Mouse (Mus musculus): ENCODE results near the gene Iffo2. TPM values are rescaled to one million over a fixed set of nuclear protein-coding genes. Genes with fewer than 3 reads are reported as not detected.

The Iffo2 gene
- total and polyA plus RNA-seq, 3 experiments = 1.3 to 2.7 TPM; not detected in 1

- no peaks in the 10 kb centered on the region for H3K9me3 ChIP-seq (replicated peaks; ENCODE audit: insufficient read depth, low read length)
- no peaks in the 10 kb centered on the region for H3K79me2 ChIP-seq (ENCODE audit: control insufficient read depth, insufficient read depth, low read length, poor library complexity)
- no peak overlapping the region for H3K27ac ChIP-seq (ENCODE audit: control insufficient read depth, low read depth, low read length)
- peaks cover 0 to 16% of the 10 kb centered on the region in 2 experiments; a peak in 2 of 4 replicates for H3K36me3 ChIP-seq (ENCODE audit: control insufficient read depth in 1 of 2, insufficient read depth in 2 of 2, low read length in 2 of 2)
- no peak for DNase-seq (ENCODE audit: low read depth, low spot score)
- H3K4me1 ChIP-seq (ENCODE audit: control insufficient read depth in 1 of 2, insufficient read depth in 2 of 2, low read length in 2 of 2) = no peaks in the 10 kb centered on the region
- no peaks in the 10 kb centered on the region for H3K27me3 ChIP-seq (ENCODE audit: control insufficient read depth in 1 of 2, insufficient read depth in 2 of 2, low read length in 2 of 2)
- H3K4me3 ChIP-seq (ENCODE audit: control insufficient read depth in 1 of 2, insufficient read depth in 1 of 2, low read depth in 2 of 2, low read length in 2 of 2) = no peak overlapping the region
- H3K9ac ChIP-seq (ENCODE audit: control insufficient read depth, low read depth, low read length, poor library complexity, severe bottlenecking) = no peak overlapping the region
- TF ChIP-seq BHLHE40 (IDR thresholded peaks at IDR 0.05; ENCODE audit: borderline replicate concordance, low read depth, low read length) (no peak), NELFE (IDR thresholded peaks at IDR 0.05; ENCODE audit: low read depth, low read length) (no peak), RCOR1 (IDR thresholded peaks at IDR 0.05; ENCODE audit: low read depth, low read length) (no peak)
These were observed 45.9 kb upstream of the Iffo2 start for GRCm38 (mm10) chr4:139484496-139484895.

- no peaks in the 10 kb centered on the region for H3K79me2 ChIP-seq (ENCODE audit: control insufficient read depth, insufficient read depth, low read length, poor library complexity)
- TF ChIP-seq ZC3H11A (IDR thresholded peaks at IDR 0.05; ENCODE audit: low read depth, low read length) = no peak
- TF ChIP-seq ZMIZ1 (IDR thresholded peaks at IDR 0.05; ENCODE audit: low read depth, low read length) = no peak
- TF ChIP-seq MXI1 (IDR thresholded peaks at IDR 0.05; ENCODE audit: low read depth, low read length) = no peak
- TF ChIP-seq UBTF (IDR thresholded peaks at IDR 0.05; ENCODE audit: borderline replicate concordance, insufficient read depth, low read depth, low read length) = no peak
- TF ChIP-seq JUND (IDR thresholded peaks at IDR 0.05; ENCODE audit: low read depth, low read length) = no peak
- no peak for TF ChIP-seq TBP (IDR thresholded peaks at IDR 0.05; ENCODE audit: low read depth, low read length)
- no peak for TF ChIP-seq GABPA (IDR thresholded peaks at IDR 0.05; ENCODE audit: low read depth, low read length)
- no peak for TF ChIP-seq USF1 (IDR thresholded peaks at IDR 0.05; ENCODE audit: low read depth, low read length)
- no peak for TF ChIP-seq KAT2A (conservative IDR thresholded peaks at IDR 0.05; ENCODE audit: low read depth, low read length)
- TF ChIP-seq SMC3 (IDR thresholded peaks at IDR 0.05; ENCODE audit: low read depth, low read length) = no peak
- no peaks in the 10 kb centered on the region for H3K27me3 ChIP-seq (ENCODE audit: control insufficient read depth in 1 of 2, insufficient read depth in 2 of 2, low read length in 2 of 2)
- no peak overlapping the region for H3K27ac ChIP-seq (ENCODE audit: control insufficient read depth, low read depth, low read length)
- H3K9me3 ChIP-seq (replicated peaks; ENCODE audit: insufficient read depth, low read length) = no peaks in the 10 kb centered on the region
- H3K4me1 ChIP-seq (ENCODE audit: control insufficient read depth in 1 of 2, insufficient read depth in 2 of 2, low read length in 2 of 2) = no peaks in the 10 kb centered on the region
- H3K9ac ChIP-seq (ENCODE audit: control insufficient read depth, low read depth, low read length, poor library complexity, severe bottlenecking) = no peak overlapping the region
- no peak overlapping the region for H3K4me3 ChIP-seq (ENCODE audit: control insufficient read depth in 1 of 2, insufficient read depth in 1 of 2, low read depth in 2 of 2, low read length in 2 of 2)
- no peak for DNase-seq (ENCODE audit: low read depth, low spot score)
- peaks cover 0 to 9% of the 10 kb centered on the region in 2 experiments; a peak in 2 of 4 replicates for H3K36me3 ChIP-seq (ENCODE audit: control insufficient read depth in 1 of 2, insufficient read depth in 2 of 2, low read length in 2 of 2)
These were observed 43.3 kb upstream of the Iffo2 start for GRCm38 (mm10) chr4:139487085-139487484.

- DNase-seq (ENCODE audit: low read depth, low spot score) = no peak
- Histone ChIP-seq H3K27ac (ENCODE audit: control insufficient read depth, low read depth, low read length) (no peak overlapping the region), H3K79me2 (ENCODE audit: control insufficient read depth, insufficient read depth, low read length, poor library complexity) (no peaks in the 10 kb centered on the region), H3K4me3 (ENCODE audit: control insufficient read depth in 1 of 2, insufficient read depth in 1 of 2, low read depth in 2 of 2, low read length in 2 of 2) (no peak overlapping the region), H3K36me3 (ENCODE audit: control insufficient read depth in 1 of 2, insufficient read depth in 2 of 2, low read length in 2 of 2) (peaks cover 0 to 6% of the 10 kb centered on the region in 2 experiments; a peak in 2 of 4 replicates), H3K9ac (ENCODE audit: control insufficient read depth, low read depth, low read length, poor library complexity, severe bottlenecking) (no peak overlapping the region), H3K27me3 (ENCODE audit: control insufficient read depth in 1 of 2, insufficient read depth in 2 of 2, low read length in 2 of 2) (no peaks in the 10 kb centered on the region), H3K4me1 (ENCODE audit: control insufficient read depth in 1 of 2, insufficient read depth in 2 of 2, low read length in 2 of 2) (peaks cover 0 to 2% of the 10 kb centered on the region in 2 experiments; a peak in 1 of 4 replicates), H3K9me3 (replicated peaks; ENCODE audit: insufficient read depth, low read length) (no peaks in the 10 kb centered on the region)
- no peak for TF ChIP-seq NRF1 (IDR thresholded peaks at IDR 0.05; ENCODE audit: insufficient read depth, low read depth, low read length, poor library complexity, severe bottlenecking)
- TF ChIP-seq MAFK (IDR thresholded peaks at IDR 0.05; ENCODE audit: borderline replicate concordance, low read depth, low read length) = no peak
- TF ChIP-seq TAL1 (IDR thresholded peaks at IDR 0.05; ENCODE audit: low read length) = no peak
- no peak for TF ChIP-seq EP300 (IDR thresholded peaks at IDR 0.05; ENCODE audit: low read depth in 1 of 2, low read length in 2 of 2)
- TF ChIP-seq POLR2AphosphoS2 (IDR thresholded peaks at IDR 0.05; ENCODE audit: low read length) = no peak
- TF ChIP-seq JUND (IDR thresholded peaks at IDR 0.05; ENCODE audit: low read depth, low read length) = no peak
- TF ChIP-seq UBTF (IDR thresholded peaks at IDR 0.05; ENCODE audit: borderline replicate concordance, insufficient read depth, low read depth, low read length) = no peak
These were observed 42.0 kb upstream of the Iffo2 start for GRCm38 (mm10) chr4:139488325-139488724.
